Mouse (Mus musculus) limb, embryonic 15.5 days (tissue): ENCODE measurements around the gene Gbp8. TPM values are rescaled to one million over a fixed set of nuclear protein-coding genes. Genes with fewer than 3 reads are reported as not detected.
"Not testable (repeated sequence)": the region's sequence is repeated elsewhere in the genome, so short reads cannot be mapped to it uniquely, and the experiment has no call there.

Experiments used
- ATAC-seq: fragments of 200-750 bp; cut with Nextera tagmentation; 2 replicates; pipeline ENCODE4 v1.8.0; 2017; ENCODE audit warnings: low read depth, moderate TSS enrichment; ENCODE audit not compliant: insufficient number of reproducible peaks, low FRiP score, low TSS enrichment
- H3K27ac ChIP-seq: fragments of 300-500 bp; sonication (generic); 2 replicates; pipeline ENCODE4 v1.5.1; 2015; ENCODE audit warnings: moderate library complexity, mild to moderate bottlenecking, inconsistent platforms
- H3K27me3 ChIP-seq: fragments of 300-500 bp; sonication (generic); 2 replicates; pipeline ENCODE4 v1.6.1; 2015; ENCODE audit warnings: inconsistent platforms
- H3K36me3 ChIP-seq: fragments of 300-500 bp; sonication (generic); 2 replicates; pipeline ENCODE4 v1.6.1; 2015; ENCODE audit warnings: inconsistent platforms
- H3K4me1 ChIP-seq: fragments of 300-500 bp; sonication (generic); 2 replicates; pipeline ENCODE4 v1.6.1; 2015; ENCODE audit warnings: inconsistent platforms
- H3K4me2 ChIP-seq: fragments of 300-500 bp; sonication (generic); 2 replicates; pipeline ENCODE4 v1.6.1; 2015; ENCODE audit warnings: mild to moderate bottlenecking, inconsistent platforms
- H3K4me3 ChIP-seq: fragments of 300-500 bp; sonication (generic); 2 replicates; pipeline ENCODE4 v1.5.1; 2015; ENCODE audit warnings: mild to moderate bottlenecking, inconsistent platforms
- H3K9ac ChIP-seq: fragments of 300-500 bp; sonication (generic); 2 replicates; pipeline ENCODE4 v1.6.1; 2015; ENCODE audit warnings: inconsistent platforms
- H3K9me3 ChIP-seq: fragments of 300-500 bp; sonication (generic); 2 replicates; pipeline ENCODE4 v1.6.1; 2016; ENCODE audit warnings: inconsistent platforms
- WGBS: fragments of 180-500 bp; shearing (Covaris S2); methylation state at CpG from one replicate; pipeline ENCODE4 v1.1.7; 2015; 5-methylcytosine and 5-hydroxymethylcytosine counted together
- polyA plus RNA-seq: library from polyadenylated mRNA; unstranded; fragments of >200 nt; fragmentation: Nextera tagmentation; extraction: Ambion mirVana; gene quantifications from 2 replicates; pipeline ENCODE4 v1.2.1, GENCODE M21; 2015

Gene Gbp8
- polyA plus RNA-seq, 1 experiment from 2014 or later: 0.35 TPM

GRCm38 (mm10) chr5:105114696-105115095 lies 24.6 kb downstream of the Gbp8 start:
- no peak overlapping the region for H3K27ac ChIP-seq
- H3K9me3 ChIP-seq: no peaks in the 10 kb centered on the region
- H3K36me3 ChIP-seq: no peaks in the 10 kb centered on the region
- no peak overlapping the region for H3K4me3 ChIP-seq
- no peak for ATAC-seq
- no peak overlapping the region for H3K4me2 ChIP-seq
- no peaks in the 10 kb centered on the region for H3K27me3 ChIP-seq
- WGBS: 93% methylated on average over 2 of the region's 2 CpGs
- H3K9ac ChIP-seq: no peak overlapping the region
- no peaks in the 10 kb centered on the region for H3K4me1 ChIP-seq

- Histone ChIP-seq H3K4me2 (no peak overlapping the region), H3K27me3 (no peaks in the 10 kb centered on the region), H3K9ac (no peak overlapping the region), H3K4me1 (no peaks in the 10 kb centered on the region), H3K36me3 (no peaks in the 10 kb centered on the region), H3K27ac (no peak overlapping the region), H3K9me3 (no peaks in the 10 kb centered on the region), H3K4me3 (no peak overlapping the region)
- no peak for ATAC-seq
- 87% methylated on average over 5 of the region's 5 CpGs for WGBS
These were observed 25.7 kb downstream of the Gbp8 start for GRCm38 (mm10) chr5:105113656-105114055.

DNA sequence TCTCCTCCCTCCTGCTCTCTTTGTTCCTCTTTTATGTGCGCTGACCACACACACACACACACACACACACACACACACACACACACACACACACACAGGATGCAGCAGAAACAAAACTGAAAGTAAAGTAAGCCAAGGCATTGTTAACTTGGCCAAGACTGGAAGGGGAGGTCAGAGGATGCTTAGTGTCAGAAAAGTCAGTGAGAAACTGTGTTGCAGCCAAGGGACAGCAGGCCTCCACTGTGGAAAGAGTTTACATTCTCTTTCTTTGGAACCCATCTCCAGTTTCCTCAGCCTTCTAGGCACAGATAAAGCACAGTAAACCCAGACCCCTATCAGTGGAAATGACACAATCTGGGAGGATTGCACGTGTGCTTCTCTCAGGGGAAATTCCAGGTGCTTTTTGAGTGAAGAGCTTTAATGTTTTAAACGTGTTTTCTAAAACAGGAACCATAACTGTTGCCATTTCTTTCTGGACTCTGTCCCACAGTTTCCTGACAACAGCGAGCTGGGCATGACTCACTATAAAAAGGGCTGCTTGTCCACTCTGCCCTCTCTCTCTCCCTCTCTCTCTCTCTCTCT lies 29.0 kb downstream of the Gbp8 start:
- H3K27ac ChIP-seq, H3K9me3 ChIP-seq, H3K4me2 ChIP-seq, H3K4me1 ChIP-seq, H3K9ac ChIP-seq, ATAC-seq, H3K27me3 ChIP-seq, H3K4me3 ChIP-seq, H3K36me3 ChIP-seq: not testable (repeated sequence)
- 14% methylated on average over 4 of the region's 4 CpGs for WGBS

DNA sequence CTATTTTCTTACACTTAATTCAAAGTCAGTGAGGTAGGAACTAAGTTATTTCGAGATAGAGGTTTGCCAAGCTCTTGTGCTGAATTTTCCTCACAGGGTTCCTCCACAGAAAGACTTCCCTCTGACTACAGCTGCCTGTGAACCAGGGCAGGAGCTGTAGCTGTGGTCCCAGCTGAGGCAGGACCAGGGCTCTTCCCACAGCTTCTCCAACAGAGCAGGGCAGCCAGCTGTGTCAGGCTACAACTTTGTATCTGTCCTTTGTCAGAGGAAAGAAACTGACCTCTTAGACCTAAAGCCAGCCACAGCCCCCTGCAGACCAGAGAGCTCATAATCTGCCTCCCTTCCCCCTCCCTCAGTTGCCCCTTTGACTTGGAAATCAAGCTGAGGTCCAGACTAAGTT lies 29.6 kb downstream of the Gbp8 start:
- not testable (repeated sequence) for H3K4me1 ChIP-seq, H3K36me3 ChIP-seq, H3K4me2 ChIP-seq, H3K27ac ChIP-seq, H3K9ac ChIP-seq, H3K9me3 ChIP-seq, H3K27me3 ChIP-seq, ATAC-seq, H3K4me3 ChIP-seq
- WGBS: 54% methylated on average over 1 of the region's 1 CpGs

- not testable (repeated sequence) for H3K9ac ChIP-seq, H3K4me2 ChIP-seq, H3K27me3 ChIP-seq, H3K9me3 ChIP-seq, H3K4me3 ChIP-seq, H3K4me1 ChIP-seq, ATAC-seq, H3K27ac ChIP-seq, H3K36me3 ChIP-seq
- WGBS: 78% methylated on average over 2 of the region's 2 CpGs
These were observed 33.7 kb downstream of the Gbp8 start for GRCm38 (mm10) chr5:105105689-105106088.

GRCm38 (mm10) chr5:105081900-105082299 lies 57.4 kb downstream of the Gbp8 start:
- no peak overlapping the region for H3K4me2 ChIP-seq
- no peak overlapping the region for H3K4me3 ChIP-seq
- no peak for ATAC-seq
- H3K36me3 ChIP-seq: no peaks in the 10 kb centered on the region
- H3K9ac ChIP-seq: no peak overlapping the region
- no peaks in the 10 kb centered on the region for H3K4me1 ChIP-seq
- H3K9me3 ChIP-seq: no peaks in the 10 kb centered on the region
- H3K27ac ChIP-seq: no peak overlapping the region
- H3K27me3 ChIP-seq: no peaks in the 10 kb centered on the region

- not testable (repeated sequence) for H3K27ac ChIP-seq, H3K4me2 ChIP-seq, H3K9ac ChIP-seq, H3K27me3 ChIP-seq, H3K36me3 ChIP-seq, H3K9me3 ChIP-seq, ATAC-seq, H3K4me1 ChIP-seq, H3K4me3 ChIP-seq
These were observed 71.0 kb downstream of the Gbp8 start for GRCm38 (mm10) chr5:105068356-105068755.

DNA sequence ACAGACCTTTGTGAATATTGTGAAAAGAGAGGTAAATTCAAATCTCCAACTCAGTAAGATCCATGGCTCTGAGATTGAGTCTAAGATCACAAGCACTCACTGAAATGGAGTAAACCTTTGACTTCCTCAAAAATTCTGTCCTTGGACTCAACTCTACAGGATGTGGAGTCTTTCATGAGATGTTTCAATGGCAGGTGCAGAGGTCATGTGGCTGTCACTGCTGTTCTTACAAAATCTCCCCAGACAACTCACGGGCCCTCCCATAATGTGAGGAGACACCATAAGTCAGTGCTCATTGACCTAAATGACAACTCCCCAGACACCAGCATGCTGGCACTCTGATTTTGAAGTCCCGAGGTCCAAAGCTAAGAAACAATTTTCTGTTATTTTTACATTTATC lies 74.9 kb downstream of the Gbp8 start:
- H3K9ac ChIP-seq, H3K36me3 ChIP-seq, H3K4me1 ChIP-seq, H3K9me3 ChIP-seq, ATAC-seq, H3K27ac ChIP-seq, H3K4me3 ChIP-seq, H3K27me3 ChIP-seq, H3K4me2 ChIP-seq: not testable (repeated sequence)
- WGBS: 54% methylated on average over 2 of the region's 2 CpGs

DNA sequence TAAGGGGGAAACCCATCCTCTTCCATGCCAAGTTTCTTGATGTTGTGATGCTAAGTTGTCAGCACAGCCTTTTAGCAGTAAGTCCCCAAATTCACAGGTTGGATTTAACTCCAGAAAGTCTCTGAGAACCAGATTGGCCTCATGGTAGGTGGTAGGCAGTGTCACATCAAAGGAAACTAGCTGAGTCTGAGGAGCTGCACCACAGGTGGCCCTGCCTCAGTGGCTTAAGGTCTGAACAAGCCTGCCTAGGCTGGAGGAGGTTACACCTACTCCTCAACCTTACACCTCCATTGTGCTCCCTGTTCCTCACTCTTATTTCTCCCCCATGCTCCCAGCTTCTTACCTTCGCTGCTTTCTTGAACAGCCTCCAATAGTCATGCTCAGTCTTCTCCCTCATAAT lies 76.0 kb downstream of the Gbp8 start:
- H3K9ac ChIP-seq: no peak overlapping the region
- ATAC-seq: no peak
- no peak overlapping the region for H3K4me2 ChIP-seq
- H3K4me3 ChIP-seq: no peak overlapping the region
- H3K27me3 ChIP-seq: no peaks in the 10 kb centered on the region
- H3K27ac ChIP-seq: no peak overlapping the region
- 50% methylated on average over 1 of the region's 1 CpGs for WGBS
- H3K36me3 ChIP-seq: no peaks in the 10 kb centered on the region
- no peaks in the 10 kb centered on the region for H3K4me1 ChIP-seq
- H3K9me3 ChIP-seq: no peaks in the 10 kb centered on the region

DNA sequence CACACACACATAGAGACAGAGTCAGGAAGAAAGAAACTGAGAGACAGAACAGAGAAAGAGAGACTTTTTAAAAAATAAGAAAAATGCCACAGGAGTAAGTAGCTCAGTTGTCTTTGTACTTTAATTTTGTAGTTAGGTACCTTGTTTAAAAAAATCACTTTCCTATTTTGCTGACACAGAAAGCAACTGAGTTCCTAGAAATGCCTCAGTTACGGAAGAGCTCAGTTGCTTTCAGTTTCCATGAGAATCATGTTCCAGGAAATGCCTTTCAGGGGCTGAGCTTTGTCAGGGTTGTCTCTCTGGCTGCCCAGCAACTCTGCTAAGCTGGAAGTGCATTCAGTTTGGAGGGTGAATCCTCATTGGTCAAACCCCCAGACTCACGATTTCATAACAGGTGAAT lies 76.9 kb downstream of the Gbp8 start:
- ATAC-seq, H3K9me3 ChIP-seq, H3K9ac ChIP-seq, H3K4me1 ChIP-seq, H3K36me3 ChIP-seq, H3K27me3 ChIP-seq, H3K4me2 ChIP-seq, H3K4me3 ChIP-seq, H3K27ac ChIP-seq: not testable (repeated sequence)
- WGBS: 76% methylated on average over 2 of the region's 2 CpGs

GRCm38 (mm10) chr5:105060224-105060623 lies 79.1 kb downstream of the Gbp8 start:
- Histone ChIP-seq H3K9me3 (no peaks in the 10 kb centered on the region), H3K4me3 (no peak overlapping the region), H3K4me1 (no peaks in the 10 kb centered on the region), H3K27ac (no peak overlapping the region), H3K27me3 (no peaks in the 10 kb centered on the region), H3K9ac (no peak overlapping the region), H3K36me3 (no peaks in the 10 kb centered on the region), H3K4me2 (no peak overlapping the region)
- WGBS: 95% methylated on average over 2 of the region's 2 CpGs
- ATAC-seq: no peak

DNA sequence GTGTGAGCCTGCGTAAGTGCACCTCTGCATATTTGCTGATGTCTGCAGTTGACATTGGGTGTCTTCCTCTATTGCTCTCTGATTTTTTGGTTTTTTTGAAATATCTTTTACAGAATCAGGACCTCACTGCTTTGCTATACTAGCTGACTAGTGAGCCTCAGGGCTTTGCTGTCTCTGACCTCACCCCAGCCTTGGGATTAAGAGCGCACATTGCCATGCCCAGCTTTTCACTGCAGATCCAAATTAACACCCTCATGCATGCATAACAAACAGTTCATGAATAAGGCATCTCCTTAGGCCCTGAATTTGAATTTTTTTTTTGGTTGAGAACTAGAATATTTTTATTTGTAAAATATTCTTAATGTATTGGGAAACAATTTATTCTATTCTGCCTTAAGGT lies 84.1 kb downstream of the Gbp8 start:
- H3K4me3 ChIP-seq: no peak overlapping the region
- H3K36me3 ChIP-seq: no peaks in the 10 kb centered on the region

DNA sequence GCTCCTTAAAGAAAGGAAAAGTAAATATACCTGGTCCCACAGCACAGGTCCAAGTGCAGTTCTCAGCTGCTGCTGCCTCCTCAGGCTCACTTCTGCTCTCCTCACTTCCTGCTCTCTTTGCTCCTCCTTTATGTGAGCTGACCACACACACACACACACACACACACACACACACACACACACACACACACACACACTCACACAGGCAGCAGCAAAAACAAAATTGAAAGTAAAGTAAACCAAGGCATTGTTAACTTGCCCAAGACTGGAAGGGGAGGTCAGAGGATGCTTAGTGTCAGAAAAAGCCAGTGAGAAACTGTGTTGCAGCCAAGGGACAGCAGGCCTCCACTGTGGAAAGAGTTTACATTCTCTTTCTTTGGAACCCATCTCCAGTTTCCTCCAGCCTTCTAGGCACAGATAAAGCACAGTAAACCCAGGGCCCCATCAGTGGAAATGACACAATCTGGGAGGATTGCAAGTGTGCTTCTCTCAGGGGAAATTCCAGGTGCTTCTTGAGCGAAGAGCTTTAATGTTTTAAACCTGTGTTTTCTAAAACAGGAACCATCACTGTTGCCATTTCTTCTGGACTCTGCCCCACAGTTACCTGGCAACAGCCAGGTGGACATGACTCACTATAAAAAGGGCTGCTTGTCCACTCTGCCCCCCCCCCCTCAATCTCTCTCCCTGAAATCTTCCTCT lies 85.7 kb downstream of the Gbp8 start:
- H3K9ac ChIP-seq, H3K27ac ChIP-seq, ATAC-seq, H3K4me3 ChIP-seq, H3K36me3 ChIP-seq, H3K27me3 ChIP-seq, H3K4me2 ChIP-seq, H3K4me1 ChIP-seq, H3K9me3 ChIP-seq: not testable (repeated sequence)
- WGBS: 79% methylated on average over 1 of the region's 1 CpGs

More for the DNA sequence above, 84.1 kb downstream of the Gbp8 start:
- Histone ChIP-seq H3K27ac (no peak overlapping the region), H3K4me2 (no peak overlapping the region), H3K9me3 (no peaks in the 10 kb centered on the region), H3K27me3 (no peaks in the 10 kb centered on the region), H3K4me1 (no peaks in the 10 kb centered on the region), H3K9ac (no peak overlapping the region)
- no peak for ATAC-seq
- WGBS: 91% methylated on average over 2 of the region's 2 CpGs
